Mouse (Mus musculus) embryonic fibroblast, embryonic 13.5 days (primary cell): Measurements from ENCODE around the gene Macrod2.

ENCODE experiments used
- CTCF ChIP-seq: IDR thresholded peaks from 2 replicates; pipeline ENCODE4 v1.5.1; 2011; ENCODE audit warnings: mild to moderate bottlenecking, control low read depth, low read length, moderate library complexity, borderline replicate concordance; ENCODE audit not compliant: insufficient read depth
- POLR2A ChIP-seq: IDR thresholded peaks from 2 replicates; pipeline ENCODE4 v1.6.1; 2011; ENCODE audit warnings: low read depth, mild to moderate bottlenecking, control low read depth, low read length, moderate library complexity

DNA sequence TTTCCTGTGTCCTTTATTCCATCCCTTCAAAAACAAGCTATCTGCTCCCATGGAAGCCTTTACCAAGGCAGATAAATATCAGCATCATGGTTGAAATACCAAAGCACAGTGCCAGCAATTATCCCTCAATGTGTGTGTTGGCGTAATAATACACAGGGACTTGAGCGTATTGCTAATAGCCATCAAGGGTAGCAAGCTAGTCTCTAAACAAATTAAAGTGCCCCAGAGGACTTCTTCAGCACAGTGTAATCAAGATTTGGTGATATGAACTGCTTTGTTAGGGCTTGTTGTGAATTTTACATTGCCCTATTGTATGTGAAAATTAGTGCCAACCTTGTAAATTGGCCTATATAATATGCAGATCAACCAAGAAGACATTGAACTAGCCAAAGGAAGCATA is 201.8 kb downstream of the Macrod2 start:
- no peak for TF ChIP-seq POLR2A
- no peak for TF ChIP-seq CTCF
